Mouse (Mus musculus) liver, embryonic 14.5 days (tissue): ENCODE results near the gene Exoc4. TPM values are rescaled to one million over a fixed set of nuclear protein-coding genes. Genes with fewer than 3 reads are reported as not detected.

Source experiments
- ATAC-seq: fragments of 200-750 bp; cut with Nextera tagmentation; 2 replicates; pipeline ENCODE4 v1.8.0; 2017; ENCODE audit warnings: moderate number of reproducible peaks, mild to moderate bottlenecking, moderate library complexity; ENCODE audit not compliant: insufficient read depth
- DNase-seq, 3 experiments: peaks; one replicate each; pipeline ENCODE4 v3.0.0-alpha.2; 2012 to 2013; ENCODE audit warnings: low read depth in 3 of 3, low spot score in 3 of 3
- H3K27ac ChIP-seq: fragments of 300-500 bp; sonication (generic); 2 replicates; pipeline ENCODE4 v1.5.1; 2014; ENCODE audit warnings: moderate library complexity, mild to moderate bottlenecking, control low read depth, inconsistent platforms
- H3K27me3 ChIP-seq: fragments of 300-500 bp; sonication (generic); 2 replicates; pipeline ENCODE4 v1.6.1; 2014; ENCODE audit warnings: mild to moderate bottlenecking, low read length, moderate library complexity; ENCODE audit not compliant: control insufficient read depth, insufficient read depth
- H3K36me3 ChIP-seq: fragments of 300-500 bp; sonication (generic); replicated peaks from 2 replicates; pipeline ENCODE4 v1.6.1; 2014; ENCODE audit warnings: low read depth; ENCODE audit not compliant: control insufficient read depth, insufficient read depth
- H3K4me1 ChIP-seq, 2 experiments: fragments of 200-500 bp in 1 of 2; fragments of 300-500 bp in 1 of 2; sonication (generic) in 1 of 2; replicated peaks; 2 replicates each; pipeline ENCODE4 v1.6.1; 2012 to 2014; ENCODE audit warnings: antibody characterized with exemption in 1 of 2, inconsistent platforms in 1 of 2, low read length in 1 of 2; ENCODE audit not compliant: control insufficient read depth in 2 of 2, insufficient read depth in 2 of 2
- H3K4me2 ChIP-seq: fragments of 300-500 bp; sonication (generic); 2 replicates; pipeline ENCODE4 v1.6.1; 2014; ENCODE audit warnings: low read depth, mild to moderate bottlenecking, control low read depth, moderate library complexity
- H3K4me3 ChIP-seq, 2 experiments: fragments of 200-500 bp in 1 of 2; fragments of 300-500 bp in 1 of 2; sonication (generic) in 1 of 2; 2 replicates each; pipeline ENCODE4 v1.5.1; 2012 to 2014; ENCODE audit warnings: low read depth in 2 of 2, low read length in 2 of 2, mild to moderate bottlenecking in 2 of 2, control low read depth in 1 of 2, inconsistent platforms in 1 of 2, moderate library complexity in 1 of 2; ENCODE audit not compliant: insufficient read depth in 1 of 2
- H3K9ac ChIP-seq: fragments of 300-500 bp; sonication (generic); replicated peaks from 2 replicates; pipeline ENCODE4 v1.6.1; 2014; ENCODE audit warnings: mild to moderate bottlenecking, control low read depth, moderate library complexity
- H3K9me3 ChIP-seq: fragments of 300-500 bp; sonication (generic); 2 replicates; pipeline ENCODE4 v1.6.1; 2016; ENCODE audit warnings: low read length, mixed read lengths; ENCODE audit not compliant: control insufficient read depth
- CTCF ChIP-seq: IDR thresholded peaks from 2 replicates; pipeline ENCODE4 v1.5.1; 2016; ENCODE audit warnings: antibody characterized with exemption, low read depth, control low read depth
- EP300 ChIP-seq: IDR thresholded peaks from 2 replicates; pipeline ENCODE4 v1.6.1; 2016; ENCODE audit warnings: antibody characterized with exemption, low read depth
- WGBS: fragments of 180-500 bp; shearing (Covaris S2); extraction: QIAGEN DNeasy Blood & Tissue Kit; methylation state at CpG from one replicate; pipeline ENCODE4 v1.1.7; 2014; ENCODE audit not compliant: insufficient replicate concordance; 5-methylcytosine and 5-hydroxymethylcytosine counted together
- polyA plus RNA-seq, 2 experiments: library from polyadenylated mRNA; depleted of rRNA in 1 of 2; stranded (reverse) in 1 of 2; unstranded in 1 of 2; fragments of >200 nt; fragmentation: Nextera tagmentation in 1 of 2; extraction: Ambion mirVana in 1 of 2; gene quantifications; 2 replicates each; pipeline versions ENCODE4 v1.2.1 to v1.2.3; 2012 to 2014

Exoc4 gene
- polyA plus RNA-seq, 2 experiments: 4.9 to 7.0 TPM

GRCm38 (mm10) chr6:33963092-33963491, 714.2 kb downstream of the Exoc4 start:
- no peak overlapping the region for H3K4me3 ChIP-seq
- ATAC-seq: no peak
- H3K4me2 ChIP-seq: no peak overlapping the region
- DNase-seq: no peak
- no peak overlapping the region for H3K27ac ChIP-seq
- H3K36me3 ChIP-seq: no peaks in the 10 kb centered on the region
- TF ChIP-seq EP300: no peak
- TF ChIP-seq CTCF: no peak
- no peaks in the 10 kb centered on the region for H3K4me1 ChIP-seq
- WGBS: 53% methylated on average over 2 of the region's 2 CpGs
- no peak overlapping the region for H3K9ac ChIP-seq
- H3K27me3 ChIP-seq: no peaks in the 10 kb centered on the region
- H3K9me3 ChIP-seq: no peaks in the 10 kb centered on the region

DNA sequence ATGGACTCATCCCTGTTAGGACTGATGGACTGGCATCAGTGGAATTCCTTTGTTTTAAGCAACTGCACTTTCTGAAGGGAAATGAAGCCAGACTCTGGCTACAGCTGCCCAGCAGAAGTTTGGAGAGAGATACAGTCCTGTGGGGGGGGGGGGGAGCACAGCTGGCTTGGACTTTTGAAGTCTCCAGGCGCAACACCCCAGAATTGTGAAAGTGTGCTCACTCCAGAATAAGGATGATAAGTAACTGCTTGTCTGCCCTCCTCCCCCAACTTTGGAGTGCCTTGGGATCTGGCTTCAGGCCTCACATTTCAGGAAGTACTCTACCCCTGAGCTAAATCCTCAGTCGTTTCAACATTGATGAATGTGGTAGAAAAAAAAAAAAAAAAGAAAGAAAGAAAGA, 716.7 kb downstream of the Exoc4 start:
- Histone ChIP-seq H3K27me3 (no peaks in the 10 kb centered on the region), H3K4me1 (no peaks in the 10 kb centered on the region), H3K4me2 (no peak overlapping the region), H3K27ac (no peak overlapping the region), H3K36me3 (no peaks in the 10 kb centered on the region), H3K9me3 (no peaks in the 10 kb centered on the region), H3K9ac (no peak overlapping the region), H3K4me3 (no peak overlapping the region)
- ATAC-seq (no peak), DNase-seq (no peak)
- 36% methylated on average over 2 of the region's 2 CpGs for WGBS
- TF ChIP-seq CTCF (no peak), EP300 (no peak)

DNA sequence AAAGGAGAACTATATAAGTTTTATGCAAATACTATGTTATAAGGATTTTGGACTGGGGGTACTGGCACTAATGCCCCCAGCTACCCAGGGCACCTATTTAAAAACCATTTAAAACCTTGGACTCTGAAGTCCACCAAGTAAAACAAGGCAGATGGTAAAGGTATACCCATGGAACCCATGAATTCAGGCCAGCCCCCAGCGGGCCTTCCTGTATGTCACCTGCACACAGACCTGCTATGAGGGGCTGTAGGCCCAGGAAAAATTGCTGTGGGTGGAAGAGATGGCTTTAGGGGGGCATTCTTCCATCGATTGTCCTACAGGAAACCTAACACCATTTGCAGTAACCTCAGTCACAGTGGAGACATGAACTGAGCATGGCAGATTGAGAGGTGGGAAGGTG, 719.9 kb downstream of the Exoc4 start:
- H3K9me3 ChIP-seq: no peaks in the 10 kb centered on the region
- H3K4me1 ChIP-seq: no peaks in the 10 kb centered on the region
- DNase-seq (no peak), ATAC-seq (no peak)
- no peak overlapping the region for H3K27ac ChIP-seq
- H3K4me3 ChIP-seq: no peak overlapping the region
- H3K27me3 ChIP-seq: no peaks in the 10 kb centered on the region
- H3K36me3 ChIP-seq: no peaks in the 10 kb centered on the region
- TF ChIP-seq EP300: no peak
- TF ChIP-seq CTCF: no peak
- H3K9ac ChIP-seq: no peak overlapping the region
- 60% methylated on average over 2 of the region's 2 CpGs for WGBS
- no peak overlapping the region for H3K4me2 ChIP-seq

DNA sequence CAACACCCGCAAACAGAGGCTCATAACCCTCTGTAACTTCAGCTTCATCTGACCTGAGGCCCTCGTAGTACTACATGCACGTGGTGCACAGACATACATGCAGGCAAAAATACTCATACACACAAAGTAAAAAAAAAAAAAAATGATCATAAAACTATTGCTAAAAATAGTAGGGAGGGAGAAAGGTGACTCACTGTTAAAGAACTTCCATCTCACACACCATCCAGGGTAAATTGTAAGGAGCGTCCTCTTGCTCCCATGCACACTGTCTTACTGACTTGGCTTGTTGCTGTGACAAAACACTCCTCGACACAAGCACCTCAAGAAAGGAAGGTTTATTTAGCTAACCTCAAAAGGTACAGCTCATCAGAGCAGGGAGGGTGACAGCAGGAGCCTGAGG, 723.9 kb downstream of the Exoc4 start:
- 68% methylated on average over 5 of the region's 5 CpGs for WGBS
- no peak for ATAC-seq
- Histone ChIP-seq H3K9ac (no peak overlapping the region), H3K4me2 (no peak overlapping the region), H3K27ac (no peak overlapping the region), H3K36me3 (no peaks in the 10 kb centered on the region), H3K4me3 (no peak overlapping the region), H3K9me3 (no peaks in the 10 kb centered on the region), H3K27me3 (no peaks in the 10 kb centered on the region), H3K4me1 (no peaks in the 10 kb centered on the region)
- no peak for DNase-seq
- TF ChIP-seq CTCF (no peak), EP300 (no peak)

DNA sequence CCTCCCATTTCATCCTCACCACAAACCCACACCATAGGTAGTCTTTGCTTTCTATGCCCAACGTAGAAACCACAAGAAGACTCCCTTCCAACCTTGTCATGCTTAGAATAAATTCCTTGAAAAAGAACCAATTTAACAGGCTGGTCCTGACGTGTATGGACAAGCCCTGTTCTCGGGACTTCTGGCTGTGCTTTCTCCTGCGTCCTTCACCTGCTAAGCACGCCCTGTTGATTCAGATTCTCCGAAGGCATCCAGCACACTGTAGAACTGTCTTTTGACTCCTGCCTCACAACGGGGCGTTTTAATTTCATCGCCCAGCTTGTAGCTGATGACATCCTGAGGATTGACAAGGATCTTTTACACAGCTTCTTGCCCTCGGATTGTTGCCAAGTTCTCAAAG, 727.7 kb downstream of the Exoc4 start:
- ATAC-seq (no peak), DNase-seq (no peak)
- no peaks in the 10 kb centered on the region for H3K4me1 ChIP-seq

More for the DNA sequence above, 727.7 kb downstream of the Exoc4 start:
- no peaks in the 10 kb centered on the region for H3K27me3 ChIP-seq
- TF ChIP-seq CTCF (no peak), EP300 (no peak)
- H3K27ac ChIP-seq: no peak overlapping the region
- no peak overlapping the region for H3K4me2 ChIP-seq
- no peak overlapping the region for H3K9ac ChIP-seq
- no peaks in the 10 kb centered on the region for H3K9me3 ChIP-seq
- 65% methylated on average over 10 of the region's 10 CpGs for WGBS
- H3K36me3 ChIP-seq: no peaks in the 10 kb centered on the region
- H3K4me3 ChIP-seq: no peak overlapping the region
